Mouse (Mus musculus): ENCODE data around the gene Flrt1.

DNA sequence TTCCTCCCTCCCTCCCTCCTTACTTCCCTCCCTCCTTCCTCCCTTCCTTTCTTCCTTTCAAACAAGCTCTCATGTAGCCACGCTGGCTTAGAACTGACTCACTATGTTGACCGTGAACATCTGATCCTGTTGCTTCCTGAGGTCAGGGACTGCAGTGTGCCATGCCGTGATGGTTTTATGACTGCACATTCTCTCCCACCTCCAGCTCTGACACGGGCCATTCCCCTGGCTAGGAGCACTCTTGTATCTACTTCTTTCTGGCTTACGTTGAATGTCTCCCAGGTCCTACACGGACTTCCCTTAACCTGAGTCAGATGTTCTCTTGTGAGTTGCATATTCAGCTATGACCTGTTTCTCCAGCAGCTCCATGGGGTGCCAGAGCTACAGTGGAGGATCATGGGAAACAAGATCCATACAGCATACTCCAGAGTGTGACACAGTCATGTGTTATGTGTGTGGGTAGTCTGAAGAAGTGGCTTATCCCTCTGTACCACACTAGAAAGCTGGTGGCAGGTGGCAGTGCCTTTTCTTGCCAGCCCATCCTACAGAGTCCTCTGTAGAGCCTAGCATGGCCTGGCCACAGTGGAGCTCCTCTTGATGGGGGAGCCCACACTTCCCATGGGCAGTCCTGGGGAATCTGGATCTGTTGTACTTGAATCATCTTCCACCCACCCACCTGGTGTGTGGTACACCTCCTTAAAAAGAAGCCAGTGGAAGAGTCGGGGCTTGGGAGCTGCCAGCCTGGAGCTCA is 23.8 kb downstream of the Flrt1 start:
- TF ChIP-seq CTCF (IDR thresholded peaks at IDR 0.05; ENCODE audit: low read depth, low read length) (no peak), POLR2A (IDR thresholded peaks at IDR 0.05; ENCODE audit: borderline replicate concordance, low read depth, low read length) (no peak)

Data from bone marrow macrophage, adult 2 months (primary cell).